Mouse (Mus musculus) limb, embryonic 15.5 days (tissue): ENCODE measurements at regions not wholly inside any gene's neighbourhood (a gene's known extent, or its start where the extent isn't known, plus 50 kb on each side); places are given as distances from the start of the nearest gene placed in this dataset.

Experiments
- ATAC-seq: fragments of 200-750 bp; cut with Nextera tagmentation; 2 replicates; pipeline ENCODE4 v1.8.0; 2017; ENCODE audit warnings: low read depth, moderate TSS enrichment; ENCODE audit not compliant: insufficient number of reproducible peaks, low FRiP score, low TSS enrichment
- H3K27ac ChIP-seq: fragments of 300-500 bp; sonication (generic); 2 replicates; pipeline ENCODE4 v1.5.1; 2015; ENCODE audit warnings: moderate library complexity, mild to moderate bottlenecking, inconsistent platforms
- H3K27me3 ChIP-seq: fragments of 300-500 bp; sonication (generic); 2 replicates; pipeline ENCODE4 v1.6.1; 2015; ENCODE audit warnings: inconsistent platforms
- H3K36me3 ChIP-seq: fragments of 300-500 bp; sonication (generic); 2 replicates; pipeline ENCODE4 v1.6.1; 2015; ENCODE audit warnings: inconsistent platforms
- H3K4me1 ChIP-seq: fragments of 300-500 bp; sonication (generic); 2 replicates; pipeline ENCODE4 v1.6.1; 2015; ENCODE audit warnings: inconsistent platforms
- H3K4me2 ChIP-seq: fragments of 300-500 bp; sonication (generic); 2 replicates; pipeline ENCODE4 v1.6.1; 2015; ENCODE audit warnings: mild to moderate bottlenecking, inconsistent platforms
- H3K4me3 ChIP-seq: fragments of 300-500 bp; sonication (generic); 2 replicates; pipeline ENCODE4 v1.5.1; 2015; ENCODE audit warnings: mild to moderate bottlenecking, inconsistent platforms
- H3K9ac ChIP-seq: fragments of 300-500 bp; sonication (generic); 2 replicates; pipeline ENCODE4 v1.6.1; 2015; ENCODE audit warnings: inconsistent platforms
- H3K9me3 ChIP-seq: fragments of 300-500 bp; sonication (generic); 2 replicates; pipeline ENCODE4 v1.6.1; 2016; ENCODE audit warnings: inconsistent platforms
- WGBS: fragments of 180-500 bp; shearing (Covaris S2); methylation state at CpG from one replicate; pipeline ENCODE4 v1.1.7; 2015; 5-methylcytosine and 5-hydroxymethylcytosine counted together

GRCm38 (mm10) chr6:143768115-143768514, 601.1 kb downstream of the Etnk1 start:
- 53% methylated on average over 2 of the region's 2 CpGs for WGBS

More at GRCm38 (mm10) chr6:143768115-143768514, 601.1 kb downstream of the Etnk1 start:
- no peak overlapping the region for H3K9ac ChIP-seq
- no peak for ATAC-seq
- H3K27ac ChIP-seq, result no peak overlapping the region
- no peaks in the 10 kb centered on the region for H3K4me1 ChIP-seq
- no peaks in the 10 kb centered on the region for H3K27me3 ChIP-seq
- no peak overlapping the region for H3K4me3 ChIP-seq
- no peaks in the 10 kb centered on the region for H3K9me3 ChIP-seq
- H3K36me3 ChIP-seq, result no peaks in the 10 kb centered on the region
- H3K4me2 ChIP-seq, result no peak overlapping the region
